Mouse (Mus musculus) MEL (cell line): ENCODE results near the gene Gm13757.

Experiments
- CHD1 ChIP-seq: IDR thresholded peaks from 2 replicates; pipeline ENCODE4 v1.6.1; 2012; ENCODE audit warnings: low read depth, mild to moderate bottlenecking, inconsistent platforms, low read length, improper control_type of control experiment
- CTCF ChIP-seq, 3 experiments: IDR thresholded peaks in 2 of 3; conservative IDR thresholded peaks in 1 of 3; 2 replicates each; pipeline ENCODE4 v1.5.1; 2011 to 2012; ENCODE audit warnings: low read length in 3 of 3, low read depth in 2 of 3, mild to moderate bottlenecking in 2 of 3, improper control_type of control experiment in 1 of 3, inconsistent platforms in 1 of 3, mixed read lengths in 1 of 3, moderate library complexity in 1 of 3; ENCODE audit not compliant: control insufficient read depth in 1 of 3, insufficient read depth in 1 of 3, poor library complexity in 1 of 3, severe bottlenecking in 1 of 3
- EP300 ChIP-seq, 2 experiments: IDR thresholded peaks; 2 replicates each; pipeline ENCODE4 v1.6.1; 2011; ENCODE audit warnings: improper control_type of control experiment in 2 of 2, low read length in 2 of 2, low read depth in 1 of 2, mild to moderate bottlenecking in 1 of 2
- GABPA ChIP-seq: IDR thresholded peaks from 2 replicates; pipeline ENCODE4 v1.6.1; 2012; ENCODE audit warnings: low read depth, mild to moderate bottlenecking, inconsistent platforms, low read length, improper control_type of control experiment, moderate library complexity
- HCFC1 ChIP-seq: IDR thresholded peaks from 2 replicates; pipeline ENCODE4 v1.6.1; 2012; ENCODE audit warnings: low read depth, mild to moderate bottlenecking, inconsistent platforms, low read length, improper control_type of control experiment, moderate library complexity
- MEF2A ChIP-seq: IDR thresholded peaks from 2 replicates; pipeline ENCODE4 v1.6.1; 2014; ENCODE audit warnings: low read depth, mild to moderate bottlenecking, inconsistent platforms, low read length, improper control_type of control experiment; ENCODE audit not compliant: poor library complexity, insufficient replicate concordance, severe bottlenecking; ENCODE audit errors: extremely low read depth
- POLR2A ChIP-seq, 2 experiments: IDR thresholded peaks; 2 replicates each; pipeline ENCODE4 v1.6.1; 2011 to 2012; ENCODE audit warnings: low read length in 2 of 2, mild to moderate bottlenecking in 2 of 2, control low read depth in 1 of 2, improper control_type of control experiment in 1 of 2, low read depth in 1 of 2, moderate library complexity in 1 of 2; ENCODE audit not compliant: control insufficient read depth in 1 of 2, insufficient read depth in 1 of 2, poor library complexity in 1 of 2
- POLR2AphosphoS2 ChIP-seq: IDR thresholded peaks from 2 replicates; pipeline ENCODE4 v1.6.1; 2011; ENCODE audit warnings: low read length, improper control_type of control experiment
- SMC3 ChIP-seq: IDR thresholded peaks from 2 replicates; pipeline ENCODE4 v1.6.1; 2011; ENCODE audit warnings: low read depth, low read length, improper control_type of control experiment
- TCF12 ChIP-seq: IDR thresholded peaks from 2 replicates; pipeline ENCODE4 v1.6.1; 2014; ENCODE audit warnings: low read depth, mild to moderate bottlenecking, inconsistent platforms, low read length, improper control_type of control experiment, moderate library complexity
- USF1 ChIP-seq: IDR thresholded peaks from 2 replicates; pipeline ENCODE4 v1.6.1; 2014; ENCODE audit warnings: low read depth, mild to moderate bottlenecking, inconsistent platforms, low read length, improper control_type of control experiment, moderate library complexity

- TF ChIP-seq POLR2AphosphoS2 (no peak), CTCF (IDR thresholded peaks at IDR 0.05 in 2 of 3, conservative IDR thresholded peaks at IDR 0.05 in 1 of 3; ENCODE audit: control insufficient read depth in 1 of 3, insufficient read depth in 1 of 3, low read depth in 2 of 3, low read length in 3 of 3, poor library complexity in 1 of 3, severe bottlenecking in 1 of 3) (no peak), POLR2A (IDR thresholded peaks at IDR 0.05; ENCODE audit: control insufficient read depth in 1 of 2, insufficient read depth in 1 of 2, low read depth in 1 of 2, low read length in 2 of 2, poor library complexity in 1 of 2) (no peak), CHD1 (no peak), HCFC1 (no peak), EP300 (IDR thresholded peaks at IDR 0.05; ENCODE audit: low read depth in 1 of 2, low read length in 2 of 2) (no peak), TCF12 (no peak), GABPA (no peak), MEF2A (no peak), USF1 (no peak), SMC3 (no peak)
These were observed 34.4 kb upstream of the Gm13757 start, which contains the start of gene Olfr1184 for GRCm38 (mm10) chr2:88483298-88483697.
